Mouse (Mus musculus): ENCODE measurements around the gene Izumo1. TPM values are rescaled to one million over a fixed set of nuclear protein-coding genes. Genes with fewer than 3 reads are reported as not detected.
A peak's percentile ranks its signal among the peaks of the same experiment; 100 is the strongest.

Gene Izumo1
- polyA plus RNA-seq, 2 experiments = 0.43 TPM; not detected in 1

- Histone ChIP-seq H3K9me3 (ENCODE audit: control insufficient read depth, low read length) (no peaks in the 10 kb centered on the region), H3K4me2 (replicated peaks; ENCODE audit: low read depth, low read length, severe bottlenecking) (peak overlapping the region; percentile 77), H3K9ac (ENCODE audit: low read depth, low read length, severe bottlenecking) (peak overlapping the region; percentile 60), H3K4me3 (replicated peaks; ENCODE audit: low read length) (peak overlapping the region; percentile 43), H3K27ac (replicated peaks; ENCODE audit: low read depth, low read length) (peak overlapping the region; percentile 82), H3K36me3 (ENCODE audit: control insufficient read depth, insufficient read depth, low read length) (no peaks in the 10 kb centered on the region), H3K27me3 (ENCODE audit: control insufficient read depth, insufficient read depth, low read length) (no peaks in the 10 kb centered on the region), H3K4me1 (ENCODE audit: control insufficient read depth, insufficient read depth, low read length) (peaks cover 35% of the 10 kb centered on the region)
- no peak for TF ChIP-seq POLR2A (IDR thresholded peaks at IDR 0.05; ENCODE audit: borderline replicate concordance, extremely low read depth, insufficient read depth, insufficient read length)
- ATAC-seq (ENCODE audit: low FRiP score, low read depth) (no peak), DNase-seq (ENCODE audit: low spot score) (no peak)
- WGBS = 34% methylated on average over 16 of the region's 16 CpGs
Measured at GRCm38 (mm10) chr7:45642503-45643255, 21.1 kb downstream of the Izumo1 start.

GRCm38 (mm10) chr7:45643441-45644178 is 22.0 kb downstream of the Izumo1 start:
- no peaks in the 10 kb centered on the region for H3K9me3 ChIP-seq (ENCODE audit: control insufficient read depth, low read length)
- H3K4me3 ChIP-seq (replicated peaks; ENCODE audit: low read length) = peak overlapping the region; percentile 43
- WGBS = 1% methylated on average over 28 of the region's 28 CpGs
- ATAC-seq (ENCODE audit: low FRiP score, low read depth) (peak; percentile 91), DNase-seq (ENCODE audit: low spot score) (peak; percentile 100)
- TF ChIP-seq POLR2A (IDR thresholded peaks at IDR 0.05; ENCODE audit: borderline replicate concordance, extremely low read depth, insufficient read depth, insufficient read length) = peak; percentile 94; the same call in 1 of the 2 replicates
- no peaks in the 10 kb centered on the region for H3K36me3 ChIP-seq (ENCODE audit: control insufficient read depth, insufficient read depth, low read length)
- H3K4me2 ChIP-seq (replicated peaks; ENCODE audit: low read depth, low read length, severe bottlenecking) = peak overlapping the region; percentile 77
- peak overlapping the region; percentile 60 for H3K9ac ChIP-seq (ENCODE audit: low read depth, low read length, severe bottlenecking)
- no peaks in the 10 kb centered on the region for H3K27me3 ChIP-seq (ENCODE audit: control insufficient read depth, insufficient read depth, low read length)
- H3K27ac ChIP-seq (replicated peaks; ENCODE audit: low read depth, low read length) = peak overlapping the region; percentile 82
- H3K4me1 ChIP-seq (ENCODE audit: control insufficient read depth, insufficient read depth, low read length) = peaks cover 28% of the 10 kb centered on the region

- DNase-seq (ENCODE audit: low spot score) = peak; percentile 63
- Histone ChIP-seq H3K27me3 (ENCODE audit: control insufficient read depth, insufficient read depth, low read length) (no peaks in the 10 kb centered on the region), H3K36me3 (ENCODE audit: control insufficient read depth, insufficient read depth, low read length) (no peaks in the 10 kb centered on the region), H3K9ac (ENCODE audit: low read depth, low read length, severe bottlenecking) (peak overlapping the region; percentile 26; the same call in 1 of the 2 replicates), H3K9me3 (ENCODE audit: control insufficient read depth, low read length) (no peaks in the 10 kb centered on the region), H3K4me3 (replicated peaks; ENCODE audit: low read length) (peak overlapping the region; percentile 43), H3K27ac (replicated peaks; ENCODE audit: low read depth, low read length) (peak overlapping the region; percentile 35), H3K4me2 (replicated peaks; ENCODE audit: low read depth, low read length, severe bottlenecking) (peak overlapping the region; percentile 77), H3K4me1 (ENCODE audit: control insufficient read depth, insufficient read depth, low read length) (peaks cover 28% of the 10 kb centered on the region)
- 3% methylated on average over 18 of the region's 18 CpGs for WGBS
- TF ChIP-seq POLR2A (IDR thresholded peaks at IDR 0.05; ENCODE audit: borderline replicate concordance, extremely low read depth, insufficient read depth, insufficient read length) = no peak
- peak; percentile 10 for ATAC-seq (ENCODE audit: low FRiP score, low read depth)
Measured at GRCm38 (mm10) chr7:45644183-45644582, 22.6 kb downstream of the Izumo1 start.

- Histone ChIP-seq H3K36me3 (ENCODE audit: control insufficient read depth, insufficient read depth, low read length) (no peaks in the 10 kb centered on the region), H3K27ac (replicated peaks; ENCODE audit: low read depth, low read length) (no peak overlapping the region), H3K9me3 (ENCODE audit: control insufficient read depth, low read length) (no peaks in the 10 kb centered on the region), H3K4me2 (replicated peaks; ENCODE audit: low read depth, low read length, severe bottlenecking) (peak overlapping the region; percentile 77; the same call in 1 of the 2 replicates), H3K9ac (ENCODE audit: low read depth, low read length, severe bottlenecking) (no peak overlapping the region), H3K4me1 (ENCODE audit: control insufficient read depth, insufficient read depth, low read length) (peaks cover 28% of the 10 kb centered on the region), H3K4me3 (replicated peaks; ENCODE audit: low read length) (0 out of 2 replicates have a peak overlapping the region, but pooled peaks have one; percentile 43), H3K27me3 (ENCODE audit: control insufficient read depth, insufficient read depth, low read length) (no peaks in the 10 kb centered on the region)
- no peak for TF ChIP-seq POLR2A (IDR thresholded peaks at IDR 0.05; ENCODE audit: borderline replicate concordance, extremely low read depth, insufficient read depth, insufficient read length)
- no peak for ATAC-seq (ENCODE audit: low FRiP score, low read depth)
- no peak for DNase-seq (ENCODE audit: low spot score)
- WGBS = 68% methylated on average over 6 of the region's 6 CpGs
Measured at GRCm38 (mm10) chr7:45644872-45645590, 23.4 kb downstream of the Izumo1 start.

- no peak for TF ChIP-seq POLR2A (IDR thresholded peaks at IDR 0.05; ENCODE audit: borderline replicate concordance, extremely low read depth, insufficient read depth, insufficient read length)
- no peak for DNase-seq (ENCODE audit: low spot score)
- 81% methylated on average over 7 of the region's 7 CpGs for WGBS
Measured at GRCm38 (mm10) chr7:45645591-45645971, 24.0 kb downstream of the Izumo1 start.

More at GRCm38 (mm10) chr7:45645591-45645971, 24.0 kb downstream of the Izumo1 start:
- Histone ChIP-seq H3K27ac (replicated peaks; ENCODE audit: low read depth, low read length) (no peak overlapping the region), H3K4me2 (replicated peaks; ENCODE audit: low read depth, low read length, severe bottlenecking) (no peak overlapping the region), H3K36me3 (ENCODE audit: control insufficient read depth, insufficient read depth, low read length) (no peaks in the 10 kb centered on the region), H3K9me3 (ENCODE audit: control insufficient read depth, low read length) (no peaks in the 10 kb centered on the region), H3K4me3 (replicated peaks; ENCODE audit: low read length) (no peak overlapping the region), H3K27me3 (ENCODE audit: control insufficient read depth, insufficient read depth, low read length) (no peaks in the 10 kb centered on the region), H3K9ac (ENCODE audit: low read depth, low read length, severe bottlenecking) (no peak overlapping the region), H3K4me1 (ENCODE audit: control insufficient read depth, insufficient read depth, low read length) (peaks cover 28% of the 10 kb centered on the region)
- no peak for ATAC-seq (ENCODE audit: low FRiP score, low read depth)

All from limb, embryonic 14.5 days (tissue).